Mouse (Mus musculus) thymus, postnatal 14 days (tissue): ENCODE measurements around the gene Cpne9.
A peak's percentile ranks its signal among the peaks of the same experiment; 100 is the strongest.

ENCODE experiments used
- DNase-seq: peaks from one replicate; pipeline ENCODE4 v3.0.0; 2021

Cpne9 gene

DNA sequence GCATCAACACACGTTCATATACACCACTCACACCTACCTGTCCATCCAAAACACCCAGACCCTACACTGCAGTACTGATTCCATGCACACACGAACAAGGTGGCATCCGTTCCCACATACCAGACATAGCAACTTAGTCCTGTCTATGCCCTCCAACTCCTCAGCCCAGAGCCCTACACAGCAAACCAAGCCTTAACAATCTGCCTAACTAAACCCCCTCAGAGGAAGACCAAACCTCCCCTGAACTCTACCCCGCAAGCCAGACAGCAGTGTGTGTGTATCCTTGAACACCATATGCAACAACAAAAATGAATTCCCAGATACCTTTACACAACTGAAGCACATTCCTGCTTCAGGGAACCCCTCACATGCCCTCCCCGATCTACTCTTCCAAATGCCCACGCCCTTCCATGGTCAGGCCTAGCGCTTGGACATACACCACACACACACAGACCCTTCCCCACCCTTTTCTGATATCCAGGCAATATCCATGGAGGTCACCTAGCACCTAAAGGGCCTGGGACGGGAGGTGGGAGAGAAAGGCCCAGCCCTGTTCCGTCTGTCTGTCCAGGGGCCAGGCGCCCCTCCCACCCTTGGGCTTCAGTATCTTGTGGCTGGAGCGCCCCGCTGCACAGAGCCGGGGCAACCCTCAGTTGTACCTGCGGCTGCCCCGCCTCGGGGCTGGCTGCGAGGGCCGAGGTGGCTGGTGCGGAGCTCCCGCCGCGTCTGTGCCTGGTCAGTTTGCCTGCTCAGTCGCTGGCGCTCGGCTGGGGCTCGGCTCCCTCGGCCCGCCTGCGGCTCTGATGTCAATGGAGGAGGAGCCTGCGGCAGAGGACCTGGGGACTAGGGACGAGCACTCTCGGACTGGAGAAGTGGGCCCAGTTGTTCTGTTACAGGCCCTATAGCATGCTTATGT lies 61.3 kb downstream of the Cpne9 start, which contains the start of gene Camk1:
TSS of gene Camk1 (minus strand) at position 808 of the 916 bp plus-strand sequence.
- DNase-seq = peak; percentile 22

DNA sequence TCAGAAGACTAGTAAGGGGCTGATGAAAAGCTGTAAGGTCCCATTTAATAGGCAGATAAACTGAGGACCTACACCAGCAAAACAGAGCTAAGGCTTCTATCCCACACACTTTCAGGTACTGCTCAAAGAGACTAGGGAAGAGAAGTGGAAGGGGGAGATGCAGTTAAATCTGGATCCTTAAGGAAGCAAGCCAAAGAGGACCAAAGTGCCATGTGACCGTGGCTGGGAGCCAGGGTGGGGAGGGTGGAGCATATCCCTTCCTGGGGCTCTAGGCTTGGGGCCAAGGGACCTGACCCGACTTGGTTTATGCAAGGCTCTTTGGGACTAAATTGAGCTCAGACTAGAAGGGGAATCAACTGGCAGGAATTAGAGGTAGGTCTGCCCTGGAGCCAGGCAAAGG lies 62.2 kb downstream of the Cpne9 start:
- DNase-seq = no peak

DNA sequence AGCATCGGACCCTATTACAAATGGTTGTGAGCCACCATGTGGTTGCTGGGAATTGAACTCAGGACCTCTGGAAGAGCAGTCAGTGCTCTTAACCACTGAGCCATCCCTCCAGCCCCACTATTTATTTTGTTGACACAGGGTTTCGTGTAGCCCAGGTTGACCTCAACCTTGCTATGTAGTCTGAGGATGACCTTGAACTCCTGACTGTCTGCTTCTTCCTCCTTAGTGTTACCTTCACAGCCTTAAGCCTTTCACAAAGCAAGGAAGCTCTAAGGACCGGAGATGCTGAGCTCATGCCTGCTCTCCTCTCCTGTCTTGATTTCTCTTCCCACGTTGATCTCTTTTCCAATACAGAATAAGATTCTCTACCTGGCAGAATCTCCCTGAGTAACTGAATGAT lies 64.8 kb downstream of the Cpne9 start:
- DNase-seq = no peak

DNA sequence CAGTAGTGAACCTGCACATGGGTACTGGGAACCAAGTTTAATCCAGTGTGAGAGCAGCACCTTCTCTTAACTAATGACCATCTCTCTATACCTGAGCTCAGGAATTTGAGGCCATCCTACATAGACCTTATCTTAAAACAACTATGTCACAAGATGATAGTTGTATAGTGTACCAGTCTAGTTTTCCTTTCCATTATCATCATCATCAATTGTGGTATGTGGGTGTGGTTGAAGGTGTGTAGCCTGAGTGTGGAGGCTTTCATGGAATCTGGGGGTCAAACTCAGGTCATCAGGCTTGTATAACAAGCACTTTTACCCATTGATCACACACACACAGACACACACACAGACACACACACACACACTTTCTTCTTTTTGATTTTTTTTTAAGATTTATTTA lies 68.4 kb downstream of the Cpne9 start:
- DNase-seq = no peak

DNA sequence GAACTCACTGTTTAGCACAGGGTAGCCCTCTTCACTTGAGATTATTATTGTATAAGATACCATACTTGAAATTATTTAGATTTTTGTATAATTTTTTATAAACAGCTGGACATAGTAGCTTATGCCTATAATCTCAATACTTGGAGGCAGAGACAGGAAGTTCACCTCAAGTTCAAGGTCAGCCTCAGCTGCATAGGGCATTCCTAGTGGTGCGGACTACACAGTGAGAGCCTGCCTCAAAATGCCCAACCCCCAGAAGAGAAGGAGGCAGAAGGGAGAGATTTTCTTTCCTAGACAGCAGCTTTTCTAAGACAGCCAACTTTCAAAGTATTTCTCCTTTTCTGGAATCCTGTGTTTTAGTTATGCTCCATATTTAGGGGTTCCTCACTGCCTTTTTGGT lies 69.1 kb downstream of the Cpne9 start:
- no peak for DNase-seq

DNA sequence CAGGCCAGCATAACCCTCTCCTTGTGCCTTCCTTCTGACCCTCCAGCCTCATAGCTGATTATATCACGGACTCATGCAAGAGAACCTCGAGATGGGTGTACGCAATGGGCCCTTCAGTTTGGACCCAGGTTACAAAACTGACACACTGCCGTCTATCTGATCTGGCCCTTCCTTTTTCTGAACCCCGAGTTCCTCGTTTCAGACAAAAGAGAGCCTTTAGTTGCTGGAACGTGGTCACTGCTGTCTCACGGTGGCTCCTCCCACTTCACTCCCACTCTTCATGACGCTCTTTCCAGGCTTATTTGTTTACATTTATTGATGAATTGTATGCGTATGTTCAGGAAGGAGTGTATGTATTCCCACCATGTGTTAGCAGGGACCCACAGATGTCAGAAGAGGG lies 69.5 kb downstream of the Cpne9 start:
- no peak for DNase-seq

DNA sequence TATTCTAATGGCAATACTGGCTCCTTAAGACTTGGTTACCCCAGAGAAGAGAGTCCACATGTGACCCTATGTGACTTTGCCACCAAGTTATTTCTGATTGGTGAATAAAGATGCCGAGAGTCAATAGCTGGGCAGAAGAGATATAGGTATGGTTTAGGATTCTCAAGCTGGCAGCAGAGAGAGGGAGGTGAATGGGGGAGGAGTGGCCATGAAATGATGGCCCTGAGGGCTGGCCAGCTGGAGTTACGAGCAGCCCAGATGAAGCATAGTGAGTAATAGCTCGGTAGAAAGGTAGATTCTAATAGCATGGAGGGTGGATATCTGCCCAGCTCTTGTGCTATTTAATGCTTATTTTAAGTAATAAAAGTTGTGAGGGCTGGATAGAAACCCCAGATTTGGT lies 70.7 kb downstream of the Cpne9 start:
- no peak for DNase-seq

DNA sequence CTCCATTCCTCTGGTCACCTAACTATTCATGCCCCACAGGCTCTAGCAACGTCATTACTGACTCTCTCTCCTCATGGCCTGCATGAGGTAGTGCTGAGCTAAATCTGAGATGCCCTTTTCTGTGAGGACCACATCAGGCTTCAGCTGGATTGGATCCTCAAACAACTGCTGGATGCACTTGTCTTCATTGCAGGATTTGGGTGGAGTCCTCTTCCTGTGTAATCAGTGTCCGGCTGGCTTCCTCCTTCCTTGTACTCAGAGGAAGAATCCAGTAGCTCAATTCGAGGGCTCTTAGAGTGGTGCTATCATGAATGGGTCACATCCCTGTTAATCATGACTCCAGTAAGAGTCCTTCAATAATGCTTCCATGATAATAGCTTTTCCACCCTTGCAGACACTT lies 71.6 kb downstream of the Cpne9 start:
- DNase-seq = no peak
